In genomic region chr2:77279861-77280511, GRCm38 (mm10) we compare ENCODE assay signal across 8 mouse cellular contexts. TPM values are rescaled to one million over a fixed set of nuclear protein-coding genes. Genes with fewer than 3 reads are reported as not detected.
DNase-seq lines count a peak whose midpoint lies in the region; ATAC-seq and TF ChIP-seq lines count a peak whose summit lies in the region.

No protein-coding gene starts in this region.

- under 1% methylated on average over 35 of the region's 57 CpGs for WGBS in heart, embryonic 14.5 days
- under 1% methylated on average over 29 of the region's 57 CpGs for WGBS in limb, embryonic 14.5 days
- under 1% methylated on average over 53 of the region's 57 CpGs for WGBS in neural tube, embryonic 12.5 days

- peak overlapping the region; percentile 90 for H3K27ac ChIP-seq in layer of hippocampus, adult 2 months
- peak overlapping the region in 1 of 2 experiments; percentile 57; a peak in 2 of 4 replicates for H3K27ac ChIP-seq in heart, embryonic 14.5 days (replicated peaks in 1 of 2; ENCODE audit: control insufficient read depth in 1 of 2, insufficient read depth in 1 of 2, low read depth in 2 of 2, low read length in 2 of 2)
- peak overlapping the region; percentile 78 for H3K27ac ChIP-seq in limb, embryonic 14.5 days (replicated peaks; ENCODE audit: low read depth, low read length)
- H3K27ac ChIP-seq in neural tube, embryonic 12.5 days, result peak overlapping the region; percentile 70

- no peaks in the 10 kb centered on the region for H3K9me3 ChIP-seq in heart, embryonic 14.5 days (ENCODE audit: control insufficient read depth, low read length)
- H3K9me3 ChIP-seq in limb, embryonic 14.5 days (ENCODE audit: control insufficient read depth, low read length), result no peaks in the 10 kb centered on the region
- no peaks in the 10 kb centered on the region for H3K9me3 ChIP-seq in neural tube, embryonic 12.5 days

- H3K27me3 ChIP-seq in heart, embryonic 14.5 days (ENCODE audit: control insufficient read depth, insufficient read depth, low read length), result no peaks in the 10 kb centered on the region
- H3K27me3 ChIP-seq in limb, embryonic 14.5 days (ENCODE audit: control insufficient read depth, insufficient read depth, low read length), result no peaks in the 10 kb centered on the region
- H3K27me3 ChIP-seq in neural tube, embryonic 12.5 days (replicated peaks), result no peaks in the 10 kb centered on the region

- peak in 1 of 2 experiments; percentile 45 for DNase-seq in layer of hippocampus, adult 2 months (ENCODE audit: low spot score in 2 of 2)
- DNase-seq in layer of hippocampus, adult 9-11 months, result no peak
- peak; percentile 59 for DNase-seq in Muller cell, postnatal 12 days (ENCODE audit: inconsistent ontology term)
- peak; percentile 63 to 65 for DNase-seq in cerebellum, postnatal 14 days
- DNase-seq in limb, embryonic 14.5 days (ENCODE audit: low spot score), result no peak

- TF ChIP-seq POLR2A in limb, embryonic 14.5 days (IDR thresholded peaks at IDR 0.05; ENCODE audit: borderline replicate concordance, extremely low read depth, insufficient read depth, insufficient read length), result no peak

- peak overlapping the region; percentile 82 for H3K4me3 ChIP-seq in layer of hippocampus, adult 2 months
- peak overlapping the region; percentile 82 to 92 for H3K4me3 ChIP-seq in heart, embryonic 14.5 days (ENCODE audit: control insufficient read depth in 1 of 2, insufficient read depth in 1 of 2, low read depth in 1 of 2, low read length in 2 of 2)
- peak overlapping the region; percentile 87 for H3K4me3 ChIP-seq in limb, embryonic 14.5 days (replicated peaks; ENCODE audit: low read length)
- peak overlapping the region; percentile 83 for H3K4me3 ChIP-seq in neural tube, embryonic 12.5 days

- no peak for TF ChIP-seq CTCF in layer of hippocampus, adult 2 months (conservative IDR thresholded peaks at IDR 0.05)

- peaks cover 2 to 14% of the 10 kb centered on the region in 2 experiments; a peak in 2 of 4 replicates for H3K4me1 ChIP-seq in heart, embryonic 14.5 days (ENCODE audit: control insufficient read depth in 2 of 2, insufficient read depth in 2 of 2, low read length in 2 of 2)
- H3K4me1 ChIP-seq in limb, embryonic 14.5 days (ENCODE audit: control insufficient read depth, insufficient read depth, low read length), result peaks cover 4% of the 10 kb centered on the region; the same call in 1 of the 2 replicates
- H3K4me1 ChIP-seq in neural tube, embryonic 12.5 days, result no peaks in the 10 kb centered on the region; the same call in 1 of the 2 replicates

- no peaks in the 10 kb centered on the region for H3K36me3 ChIP-seq in heart, embryonic 14.5 days (ENCODE audit: control insufficient read depth, insufficient read depth, low read length)
- no peaks in the 10 kb centered on the region for H3K36me3 ChIP-seq in limb, embryonic 14.5 days (ENCODE audit: control insufficient read depth, insufficient read depth, low read length)
- no peaks in the 10 kb centered on the region for H3K36me3 ChIP-seq in neural tube, embryonic 12.5 days

- H3K9ac ChIP-seq in heart, embryonic 14.5 days (ENCODE audit: low read length), result peak overlapping the region; percentile 88
- peak overlapping the region; percentile 96 for H3K9ac ChIP-seq in limb, embryonic 14.5 days (ENCODE audit: low read depth, low read length, severe bottlenecking)
- peak overlapping the region; percentile 96 for H3K9ac ChIP-seq in neural tube, embryonic 12.5 days

- peak overlapping the region; percentile 85 for H3K4me2 ChIP-seq in heart, embryonic 14.5 days (ENCODE audit: low read length)
- peak overlapping the region; percentile 80 for H3K4me2 ChIP-seq in limb, embryonic 14.5 days (replicated peaks; ENCODE audit: low read depth, low read length, severe bottlenecking)
- peak overlapping the region; percentile 76 for H3K4me2 ChIP-seq in neural tube, embryonic 12.5 days (replicated peaks)

- peak; percentile 51; the same call in 1 of the 2 replicates for ATAC-seq in heart, embryonic 14.5 days (ENCODE audit: insufficient number of reproducible peaks, insufficient read depth, low FRiP score, low read depth)
- peak; percentile 54 for ATAC-seq in limb, embryonic 14.5 days (ENCODE audit: low FRiP score, low read depth)
- peak; percentile 75 for ATAC-seq in neural tube, embryonic 12.5 days (ENCODE audit: low FRiP score, low read depth)
- ATAC-seq in megakaryocyte progenitor cell, adult 5-6 weeks (replicated peaks; ENCODE audit: poor library complexity), result no peak

RNA-seq across cellular contexts. Expression of gene Sestd1, which starts 0.4 kb away (rescaled TPM):
- total RNA-seq in layer of hippocampus, adult 2 months (2021), result 10 to 100 TPM; 36.6 to 40.2 TPM
- 14.8 and 15.2 TPM in 2 replicates for polyA plus RNA-seq in heart, embryonic 14.5 days (2014; fragmentation: Nextera tagmentation; extraction: Ambion mirVana)
- polyA plus RNA-seq in limb, embryonic 14.5 days (2012; rRNA removed), result 25.1 and 25.4 TPM in 2 replicates
- 23.8 and 26.5 TPM in 2 replicates for polyA plus RNA-seq in limb, embryonic 14.5 days (2014; fragmentation: Nextera tagmentation; extraction: Ambion mirVana)
- polyA plus RNA-seq in neural tube, embryonic 12.5 days (2016; fragmentation: Nextera tagmentation; extraction: Ambion mirVana), result 29.8 and 35.5 TPM in 2 replicates
- total RNA-seq in megakaryocyte progenitor cell, adult 5-6 weeks (2015), result 6.3 and 7.3 TPM in 2 replicates
- total RNA-seq in megakaryocyte progenitor cell, adult 5-6 weeks (2017), result 8.4 and 14.8 TPM in 2 replicates

Comparison
In these comparisons a context has a peak if more than half of its experiments do, and no peak if none do; other contexts are left out.
1. DNase-seq: peak in Muller cell, postnatal 12 days (single experiment) and cerebellum, postnatal 14 days (2 of 2); none in layer of hippocampus, adult 9-11 months (single experiment) and limb, embryonic 14.5 days (single experiment).
2. Peak in every context shown above with its lines, with median percentiles within 50 percentile points of each other: H3K4me3 ChIP-seq, H3K4me2 ChIP-seq and H3K9ac ChIP-seq.